Mouse (Mus musculus): Measurements from ENCODE around the gene Dnajc8.
"Not testable (repeated sequence)": the region's sequence is repeated elsewhere in the genome, so short reads cannot be mapped to it uniquely, and the experiment has no call there.

Dnajc8 gene

GRCm38 (mm10) chr4:132515369-132516155 lies 19.8 kb upstream of the Dnajc8 start:
- peak; percentile 93 for DNase-seq (ENCODE audit: low read depth)

DNA sequence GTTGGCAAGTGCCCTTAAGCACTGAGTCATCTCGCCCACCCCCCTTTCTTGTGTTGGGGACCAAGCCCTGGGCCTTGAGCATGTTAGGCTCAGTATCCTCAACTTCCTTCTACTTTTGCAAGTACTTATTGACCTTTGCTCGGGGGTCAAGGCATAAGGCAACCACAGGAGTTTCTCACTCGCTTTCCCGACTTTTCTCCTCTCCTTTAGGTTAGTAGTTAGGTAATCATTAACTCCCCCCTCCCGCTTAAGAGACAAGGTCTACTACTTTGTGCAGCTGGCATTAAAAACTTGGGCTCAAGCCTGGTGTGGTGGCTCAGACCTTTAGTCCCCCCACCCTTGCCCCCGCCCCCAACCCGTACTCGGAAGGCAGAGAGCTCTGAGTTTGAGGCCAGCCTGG lies 17.3 kb upstream of the Dnajc8 start:
- DNase-seq (ENCODE audit: low read depth): no peak

DNA sequence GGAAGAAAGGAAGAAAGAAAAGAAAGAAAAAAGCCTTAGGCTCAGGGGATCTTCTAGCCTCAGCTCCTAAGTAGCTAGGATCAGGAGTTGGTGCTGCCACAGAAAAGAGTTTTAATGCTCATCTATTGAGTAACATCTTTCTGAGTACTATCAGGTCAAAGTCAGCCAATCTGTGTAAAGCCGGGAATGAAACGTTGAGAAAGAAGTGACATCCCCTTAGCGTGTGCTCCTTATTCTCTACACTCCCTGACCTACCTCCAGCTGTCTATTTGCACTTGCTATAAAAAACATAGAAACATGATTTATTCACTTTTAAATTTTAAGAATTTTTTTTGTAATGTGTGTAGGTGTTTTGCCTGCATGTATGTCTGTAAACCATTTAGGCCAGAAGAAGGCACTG lies 16.2 kb upstream of the Dnajc8 start:
- DNase-seq (ENCODE audit: low read depth): no peak

DNA sequence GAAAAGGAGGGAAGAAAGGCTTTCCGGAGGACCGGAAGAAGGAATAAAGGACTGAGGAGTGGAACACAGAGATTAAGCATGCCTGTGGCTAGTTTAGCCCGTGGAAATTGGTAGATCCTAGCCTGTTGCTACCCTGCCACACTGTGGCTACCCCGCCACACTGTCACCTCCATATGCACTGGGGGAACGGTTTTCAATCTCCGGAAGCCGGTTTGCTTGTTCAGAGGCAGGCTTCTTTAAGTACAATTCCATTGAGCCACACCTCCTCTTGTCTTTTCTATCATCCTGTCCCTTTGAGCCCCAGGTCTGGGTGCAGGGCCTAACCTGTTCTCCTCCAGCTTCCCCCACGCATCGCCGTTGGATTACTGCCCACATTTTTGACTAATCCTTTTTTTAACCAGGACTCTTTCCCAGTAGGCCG lies 11.0 kb upstream of the Dnajc8 start:
- no peak for DNase-seq (ENCODE audit: low read depth)

DNA sequence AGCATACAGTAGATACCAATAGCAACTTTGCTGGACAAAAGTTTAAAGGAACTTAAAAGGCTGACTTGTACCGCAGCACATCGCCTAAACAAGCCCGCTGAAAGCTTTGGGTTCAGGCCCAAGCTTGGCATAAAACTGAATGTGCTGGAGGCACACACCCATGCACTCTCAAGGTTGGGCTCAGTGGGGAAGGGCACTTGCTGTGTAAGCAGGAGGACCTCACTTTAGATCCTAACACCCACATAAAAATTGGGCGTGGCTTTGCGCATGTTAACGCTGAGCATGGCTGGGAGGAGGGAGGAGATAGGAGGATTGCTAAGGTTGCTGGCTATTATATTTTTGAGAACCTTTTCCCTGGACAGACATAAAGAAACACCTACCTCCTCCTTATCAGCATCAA lies 10.5 kb upstream of the Dnajc8 start:
- DNase-seq (ENCODE audit: low read depth): no peak

GRCm38 (mm10) chr4:132526678-132527077 lies 8.7 kb upstream of the Dnajc8 start:
- DNase-seq (ENCODE audit: low read depth): no peak

DNA sequence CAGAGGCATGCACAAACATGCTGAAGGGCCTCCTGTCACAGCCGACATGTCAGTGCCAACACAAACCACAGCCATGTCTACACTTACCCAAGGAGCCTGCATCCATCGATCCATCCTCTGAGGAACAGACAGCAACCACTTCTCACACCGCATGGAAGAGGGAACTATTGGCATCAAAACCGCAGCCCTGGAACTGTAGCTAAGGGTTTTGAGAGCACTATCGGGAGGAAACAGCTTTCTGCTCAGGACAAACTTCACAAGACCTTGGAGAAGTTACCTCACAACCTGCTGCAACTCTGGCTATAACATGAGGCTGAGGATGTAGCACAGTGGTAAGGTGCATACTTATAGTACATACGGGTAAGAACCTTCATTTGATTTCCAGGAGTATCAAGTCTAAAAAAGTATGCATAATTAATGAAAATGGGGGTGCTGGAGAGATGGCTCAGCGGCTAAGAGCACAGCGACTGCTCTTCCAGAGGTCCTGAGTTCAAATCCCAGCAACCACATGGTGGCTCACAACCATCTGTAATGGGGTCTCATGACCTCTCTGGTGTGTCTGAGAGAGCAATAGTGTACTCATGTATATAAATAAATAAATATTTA lies 7.3 kb upstream of the Dnajc8 start:
- DNase-seq (ENCODE audit: low read depth): no peak

DNA sequence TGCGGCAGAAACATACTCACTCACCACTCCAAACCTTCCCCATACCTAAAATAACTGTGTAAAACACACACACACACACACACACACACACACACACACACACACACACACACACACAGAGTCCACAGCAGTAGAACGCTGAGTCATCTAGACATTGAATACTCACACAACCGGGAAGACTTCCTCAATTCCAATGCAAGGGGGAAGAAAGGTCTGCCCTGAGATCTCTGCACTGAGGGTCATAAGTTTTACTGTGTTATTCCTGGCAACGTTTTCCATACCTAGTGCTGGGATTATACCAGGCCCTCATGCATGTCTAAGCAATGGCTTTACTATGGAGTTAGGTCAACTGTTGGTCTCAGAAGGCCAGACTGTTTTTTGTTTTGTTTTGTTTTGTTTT lies 6.0 kb upstream of the Dnajc8 start:
- no peak for DNase-seq (ENCODE audit: low read depth)

- peak; percentile 78 for DNase-seq (ENCODE audit: low read depth)
Measured at GRCm38 (mm10) chr4:132530033-132530804, 5.1 kb upstream of the Dnajc8 start.

DNA sequence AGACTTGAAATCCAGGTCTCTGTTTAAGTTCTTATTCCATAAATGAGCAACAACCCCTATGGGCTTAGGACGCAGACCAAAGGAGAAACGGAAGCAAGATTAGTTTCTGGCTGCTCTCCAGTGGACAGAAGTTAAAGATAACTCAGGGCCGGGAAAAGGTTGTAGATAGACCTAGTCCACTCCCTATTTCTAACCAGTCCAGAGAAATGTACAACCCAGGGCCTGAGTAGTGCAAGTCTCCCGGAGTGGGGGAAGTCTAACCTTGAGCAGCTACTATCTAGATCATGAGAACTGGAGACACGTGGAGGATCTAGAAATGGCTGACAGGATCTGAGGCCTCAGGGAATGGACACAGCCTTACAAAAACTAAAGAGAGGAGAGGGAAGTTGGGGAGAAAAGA lies 2.9 kb upstream of the Dnajc8 start:
- no peak for DNase-seq (ENCODE audit: low read depth)

- peak; percentile 96 for DNase-seq (ENCODE audit: low read depth)
Measured at GRCm38 (mm10) chr4:132532981-132533916, 2.1 kb upstream of the Dnajc8 start, which contains the start of gene Atpif1. Atpif1 (minus strand) TSS chr4:132533659.

- no peak for DNase-seq (ENCODE audit: low read depth)
Measured at GRCm38 (mm10) chr4:132539481-132539880, 4.1 kb downstream of the Dnajc8 start.

GRCm38 (mm10) chr4:132541413-132541812 lies 6.1 kb downstream of the Dnajc8 start:
- DNase-seq (ENCODE audit: low read depth): no peak

- DNase-seq (ENCODE audit: low read depth): no peak
Measured at GRCm38 (mm10) chr4:132542724-132543123, 7.4 kb downstream of the Dnajc8 start.

DNA sequence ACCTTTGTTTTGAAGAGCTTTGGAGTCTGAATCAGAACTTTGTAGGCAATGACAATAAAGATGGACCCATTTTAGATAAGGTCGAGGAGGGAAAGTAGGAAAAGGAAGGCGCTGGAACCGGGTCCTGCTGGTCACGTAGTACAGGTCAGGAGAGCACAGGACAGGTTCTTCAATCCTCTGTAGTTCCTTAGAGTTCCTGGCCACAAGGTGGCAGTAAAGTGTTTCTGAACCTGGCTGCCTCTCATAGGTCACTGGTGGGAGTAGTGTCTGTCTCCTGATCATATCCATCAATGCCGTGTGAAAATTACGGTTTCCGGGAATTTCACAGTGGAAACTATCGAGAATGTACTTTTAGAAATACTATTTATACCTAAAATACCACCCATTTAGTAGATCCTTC lies 10.5 kb downstream of the Dnajc8 start:
- DNase-seq (ENCODE audit: low read depth): no peak

GRCm38 (mm10) chr4:132554221-132554620 lies 18.9 kb downstream of the Dnajc8 start:
- DNase-seq (ENCODE audit: low read depth): no peak

GRCm38 (mm10) chr4:132554653-132555052 lies 19.3 kb downstream of the Dnajc8 start:
- no peak for DNase-seq (ENCODE audit: low read depth)

DNA sequence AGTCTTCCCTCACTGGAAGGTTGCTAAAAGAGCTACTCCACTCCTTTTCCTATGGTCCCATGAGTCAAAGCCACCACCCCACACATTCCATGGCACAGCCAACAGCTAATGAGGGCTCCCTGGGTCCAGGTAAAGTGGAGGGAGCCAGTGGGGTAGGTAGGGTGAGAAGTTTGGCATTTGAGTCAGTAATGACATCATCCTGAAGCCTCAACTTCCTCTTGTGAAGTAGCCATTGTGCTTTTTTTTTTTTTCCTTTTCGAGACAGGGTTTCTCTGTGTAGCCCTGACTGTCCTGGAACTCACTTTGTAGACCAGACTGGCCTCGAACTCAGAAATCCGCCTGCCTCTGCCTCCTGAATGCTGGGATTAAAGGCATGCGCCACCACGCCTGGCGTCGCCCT lies 20.2 kb downstream of the Dnajc8 start:
- DNase-seq (ENCODE audit: low read depth): not testable (repeated sequence)

DNA sequence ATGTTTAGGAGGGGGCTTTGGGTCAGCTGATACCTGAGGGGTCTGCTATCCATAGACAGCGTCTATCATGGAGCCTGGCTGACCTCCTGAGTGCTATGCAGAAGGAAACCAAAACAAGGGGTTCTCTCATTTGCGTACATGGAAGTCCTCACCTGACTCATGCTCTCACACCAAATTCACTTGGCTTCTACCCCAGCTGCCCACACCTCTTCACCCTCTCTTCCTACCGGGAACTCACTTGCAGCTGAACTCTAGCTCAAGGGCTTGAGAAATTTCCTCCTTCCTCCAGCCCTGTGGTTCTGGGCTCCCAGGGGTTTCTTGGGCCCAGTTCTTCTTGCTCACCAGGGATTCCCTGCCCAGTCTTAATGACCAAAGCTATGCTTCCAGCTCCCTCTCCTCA lies 27.9 kb downstream of the Dnajc8 start:
- no peak for DNase-seq (ENCODE audit: low read depth)

DNA sequence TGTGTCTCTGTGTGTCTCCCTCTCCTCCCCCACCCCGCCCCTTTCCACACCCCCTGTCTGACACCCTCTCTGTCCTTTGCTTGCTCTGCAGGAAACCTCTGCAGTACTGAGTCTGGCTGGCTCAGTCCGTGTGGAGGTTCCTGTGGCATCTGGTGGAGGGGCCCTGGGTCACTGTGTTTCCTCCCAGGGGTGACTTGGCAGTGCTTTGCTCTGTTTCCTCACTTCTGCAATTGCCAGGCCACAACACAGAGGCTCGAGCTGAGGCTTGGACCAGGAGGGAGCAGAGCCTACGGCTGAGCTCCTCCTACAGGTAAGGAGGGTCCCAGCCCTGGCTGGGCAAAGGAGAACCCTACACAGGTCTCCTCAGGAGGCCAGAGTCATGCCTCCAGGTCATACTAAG lies 28.6 kb downstream of the Dnajc8 start, which contains the start of gene Ptafr:
Ptafr (plus strand) TSS at position 103 of the 400 bp plus-strand sequence.
- DNase-seq (ENCODE audit: low read depth): no peak

DNA sequence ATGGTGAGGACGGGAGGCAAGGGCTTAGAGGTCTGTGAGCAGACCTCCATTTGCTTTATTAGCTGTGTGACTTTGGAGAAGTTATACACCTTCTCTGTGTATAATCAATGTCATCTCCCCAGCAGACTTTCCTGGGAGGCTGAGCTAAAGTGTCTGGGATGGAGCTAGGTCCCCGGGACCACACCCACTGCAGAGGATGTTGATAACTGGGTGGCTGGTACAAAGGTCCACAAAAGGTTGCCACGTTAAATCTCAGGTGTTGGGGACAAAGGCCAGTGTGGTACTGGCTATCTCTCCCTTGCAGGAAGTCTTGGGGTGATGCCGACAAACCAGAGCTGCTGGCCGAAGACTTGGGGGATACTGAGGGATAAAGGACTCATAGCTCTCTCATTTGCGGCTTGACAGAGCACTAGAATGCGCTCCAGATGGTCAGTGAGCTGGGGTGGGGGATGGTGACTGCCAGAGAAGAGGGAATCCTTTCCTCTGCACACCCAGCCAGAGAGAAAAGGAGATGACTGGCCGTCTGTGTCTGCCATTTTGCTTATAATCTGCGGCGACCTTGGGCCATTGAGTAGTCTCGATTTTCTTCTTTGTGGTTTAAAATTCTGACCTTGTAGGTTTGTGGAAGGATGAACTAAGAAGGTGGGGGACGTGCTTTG lies 29.9 kb downstream of the Dnajc8 start:
- DNase-seq (ENCODE audit: low read depth): no peak
